Mouse (Mus musculus): ENCODE results near the gene Rab9.
A peak's percentile ranks its signal among the peaks of the same experiment; 100 is the strongest.

- TF ChIP-seq POLR2A (IDR thresholded peaks at IDR 0.05; ENCODE audit: insufficient read depth, low read length) = peak; percentile 8
- no peak for TF ChIP-seq CTCF (IDR thresholded peaks at IDR 0.05; ENCODE audit: low read depth, low read length)
Observed at GRCm38 (mm10) chrX:166440616-166441063, 39.0 kb downstream of the Rab9 start, which contains the start of gene Ofd1.
